ENCODE assay signal across 9 mouse cellular contexts in genomic region chr4:101458341-101458740, GRCm38 (mm10). TPM values are rescaled to one million over a fixed set of nuclear protein-coding genes. Genes with fewer than 3 reads are reported as not detected.
A peak's percentile ranks its signal among the peaks of the same experiment; 100 is the strongest.
DNase-seq lines count a peak whose midpoint lies in the region; ATAC-seq and TF ChIP-seq lines count a peak whose summit lies in the region.
"Had no signal": no experiment of that assay in that cellular context is flagged by ENCODE, and none has a peak within 500 bp of the region (broad histone marks: within the 10 kb centered on the region; RNA-seq: fewer than 3 reads in every experiment).

No protein-coding gene starts in this region.

- no peak overlapping the region for H3K9ac ChIP-seq in heart, adult 2 months (ENCODE audit: low read depth, low read length)
- no peak overlapping the region for H3K9ac ChIP-seq in liver, postnatal 0 days (replicated peaks)
- H3K9ac ChIP-seq: limb, embryonic 15.5 days had no signal

- no peaks in the 10 kb centered on the region for H3K9me3 ChIP-seq in G1E (replicated peaks)
- no peaks in the 10 kb centered on the region for H3K9me3 ChIP-seq in liver, postnatal 0 days (ENCODE audit: low read length)
- H3K9me3 ChIP-seq: limb, embryonic 15.5 days had no signal

- ATAC-seq in G1E (ENCODE audit: extremely low read depth, insufficient number of reproducible peaks, low FRiP score, poor library complexity, severe bottlenecking) = 0 out of 2 replicates have a peak, but pooled peaks have one; percentile 15
- no peak for ATAC-seq in liver, postnatal 0 days

- H3K4me1 ChIP-seq in heart, adult 2 months (ENCODE audit: control insufficient read depth, insufficient read depth, low read length) = no peaks in the 10 kb centered on the region
- no peaks in the 10 kb centered on the region for H3K4me1 ChIP-seq in G1E (ENCODE audit: insufficient read depth, low read depth, low read length)
- H3K4me1 ChIP-seq in liver, postnatal 0 days (ENCODE audit: insufficient read depth) = no peaks in the 10 kb centered on the region
- H3K4me1 ChIP-seq: limb, embryonic 15.5 days had no signal

- H3K4me3 ChIP-seq in heart, adult 2 months = no peak overlapping the region
- no peak overlapping the region for H3K4me3 ChIP-seq in G1E (ENCODE audit: low read depth, low read length)
- no peak overlapping the region for H3K4me3 ChIP-seq in liver, postnatal 0 days (ENCODE audit: low read depth, low read length)
- H3K4me3 ChIP-seq: limb, embryonic 15.5 days had no signal

- 18% methylated on average over 2 of the region's 2 CpGs for WGBS in heart, adult 2 months
- WGBS in liver, postnatal 0 days (ENCODE audit: insufficient replicate concordance) = 40% methylated on average over 2 of the region's 2 CpGs

- DNase-seq in heart, adult 2 months = peak; percentile 36 to 44
- no peak for DNase-seq in heart, postnatal 25 days (ENCODE audit: low spot score)
- DNase-seq in G1E (ENCODE audit: low spot score) = peak; percentile 20
- peak; percentile 80 for DNase-seq in cerebellum, adult 8-10 months
- DNase-seq in gastrocnemius, adult 18-20 months (ENCODE audit: low spot score) = peak; percentile 55
- peak; percentile 52 to 66 for DNase-seq in kidney, postnatal 25 days
- DNase-seq in liver, postnatal 0 days = peak; percentile 44
- peak; percentile 14 for DNase-seq in skeletal muscle tissue, adult 2 months (ENCODE audit: low read depth, low spot score)

- no peak overlapping the region for H3K4me2 ChIP-seq in liver, postnatal 0 days (ENCODE audit: low read depth, low read length)
- H3K4me2 ChIP-seq: limb, embryonic 15.5 days had no signal

- no peaks in the 10 kb centered on the region for H3K36me3 ChIP-seq in heart, adult 2 months (ENCODE audit: control insufficient read depth, insufficient read depth, low read length)
- H3K36me3 ChIP-seq in G1E (replicated peaks) = no peaks in the 10 kb centered on the region
- H3K36me3 ChIP-seq in liver, postnatal 0 days (replicated peaks; ENCODE audit: insufficient read depth, low read length) = no peaks in the 10 kb centered on the region

- peak; percentile 86 for TF ChIP-seq CTCF in heart, adult 2 months (IDR thresholded peaks at IDR 0.05)
- peak; percentile 32; the same call in 1 of the 2 replicates for TF ChIP-seq CTCF in G1E (IDR thresholded peaks at IDR 0.05; ENCODE audit: low read depth, low read length)
- TF ChIP-seq CTCF in liver, postnatal 0 days (IDR thresholded peaks at IDR 0.05; ENCODE audit: low read depth) = peak; percentile 73

- TF ChIP-seq EP300 in heart, adult 2 months (IDR thresholded peaks at IDR 0.05; ENCODE audit: insufficient read depth, low read depth, low read length) = no peak
- no peak for TF ChIP-seq EP300 in liver, postnatal 0 days (IDR thresholded peaks at IDR 0.05; ENCODE audit: low read depth)

- H3K79me2 ChIP-seq in heart, adult 2 months (replicated peaks; ENCODE audit: control insufficient read depth, insufficient read depth, low read length) = no peaks in the 10 kb centered on the region

- TF ChIP-seq POLR2A in heart, adult 2 months (IDR thresholded peaks at IDR 0.05; ENCODE audit: insufficient read depth, low read depth, low read length) = no peak

- H3K27ac ChIP-seq in heart, adult 2 months = no peak overlapping the region
- no peak overlapping the region for H3K27ac ChIP-seq in liver, postnatal 0 days (ENCODE audit: low read depth)
- H3K27ac ChIP-seq: limb, embryonic 15.5 days had no signal

- no peaks in the 10 kb centered on the region for H3K27me3 ChIP-seq in heart, adult 2 months (ENCODE audit: control insufficient read depth, insufficient read depth, low read length)
- no peaks in the 10 kb centered on the region for H3K27me3 ChIP-seq in G1E (ENCODE audit: insufficient read depth, low read length)
- H3K27me3 ChIP-seq in liver, postnatal 0 days (ENCODE audit: insufficient read depth, low read length) = no peaks in the 10 kb centered on the region
- H3K27me3 ChIP-seq: limb, embryonic 15.5 days had no signal

- intact Hi-C loops in heart, adult 2 months (cut with DNase I) = loop anchor here (2.0 to 10.0 kb wide), 3 partner anchors 66 to 294 kb away; no protein-coding TSS in a partner anchor
- intact Hi-C loops in heart, postnatal 25 days (cut with DNase I) = loop anchor here (2.0 to 5.0 kb wide), 2 partner anchors 74 to 291 kb away; no protein-coding TSS in a partner anchor

RNA-seq across cellular contexts. Expression of gene Dnajc6, which starts 38.1 kb away (rescaled TPM):
- under 1 TPM; 0.29 to 0.41 TPM for total RNA-seq in heart, adult 2 months (2021)
- 0.35 and 1.2 TPM in 2 replicates for polyA plus RNA-seq in heart, adult 2 months (2012; rRNA removed)
- total RNA-seq in heart, postnatal 25 days (2021) = under 1 TPM; 0.42 to 0.56 TPM
- total RNA-seq in G1E (2014; fragmentation: Nextera tagmentation) = not detected in 2 replicates
- total RNA-seq in G1E (2017) = 0.05 and 0.06 TPM in 2 replicates
- not detected in 2 replicates for polyA plus RNA-seq in G1E (2012)
- under 1 TPM; 0.19 to 0.41 TPM for total RNA-seq in gastrocnemius, adult 18-20 months (2021)
- 0.16 and 0.22 TPM in 2 replicates for polyA plus RNA-seq in liver, postnatal 0 days (2015; fragmentation: Nextera tagmentation; extraction: Ambion mirVana)

RNA-seq across cellular contexts. Expression of gene Ak4, which starts 39.3 kb away (rescaled TPM):
- 10 to 100 TPM; 31.8 to 32.0 TPM for total RNA-seq in heart, adult 2 months (2021)
- 11.1 and 31.3 TPM in 2 replicates for polyA plus RNA-seq in heart, adult 2 months (2012; rRNA removed)
- total RNA-seq in heart, postnatal 25 days (2021) = 10 to 100 TPM; 27.7 to 27.8 TPM
- total RNA-seq in G1E (2014; fragmentation: Nextera tagmentation) = not detected in 2 replicates
- total RNA-seq in G1E (2017) = 0.12 TPM in 1 of 2 replicates, not detected in the other
- not detected in 2 replicates for polyA plus RNA-seq in G1E (2012)
- total RNA-seq in gastrocnemius, adult 18-20 months (2021) = 1 to 10 TPM; 4.9 to 6.6 TPM
- polyA plus RNA-seq in liver, postnatal 0 days (2015; fragmentation: Nextera tagmentation; extraction: Ambion mirVana) = 27.1 and 31.3 TPM in 2 replicates

Comparison
In these comparisons a context has a peak if more than half of its experiments do, and no peak if none do; other contexts are left out.
1. CTCF ChIP-seq: peak in every context shown above with its lines; median percentile 86 in heart, adult 2 months; 73 in liver, postnatal 0 days; 32 in G1E.
2. RNA of gene Ak4, which starts 39.3 kb away (total RNA-seq): 31.8 to 32.0 TPM in heart, adult 2 months, 27.7 to 27.8 TPM in heart, postnatal 25 days and 4.9 to 6.6 TPM in gastrocnemius, adult 18-20 months; 0.12 TPM in G1E; every median in the first group is over 4 times any median in the second.